Mouse (Mus musculus): ENCODE results near the gene Eva1a.

The Eva1a gene

DNA sequence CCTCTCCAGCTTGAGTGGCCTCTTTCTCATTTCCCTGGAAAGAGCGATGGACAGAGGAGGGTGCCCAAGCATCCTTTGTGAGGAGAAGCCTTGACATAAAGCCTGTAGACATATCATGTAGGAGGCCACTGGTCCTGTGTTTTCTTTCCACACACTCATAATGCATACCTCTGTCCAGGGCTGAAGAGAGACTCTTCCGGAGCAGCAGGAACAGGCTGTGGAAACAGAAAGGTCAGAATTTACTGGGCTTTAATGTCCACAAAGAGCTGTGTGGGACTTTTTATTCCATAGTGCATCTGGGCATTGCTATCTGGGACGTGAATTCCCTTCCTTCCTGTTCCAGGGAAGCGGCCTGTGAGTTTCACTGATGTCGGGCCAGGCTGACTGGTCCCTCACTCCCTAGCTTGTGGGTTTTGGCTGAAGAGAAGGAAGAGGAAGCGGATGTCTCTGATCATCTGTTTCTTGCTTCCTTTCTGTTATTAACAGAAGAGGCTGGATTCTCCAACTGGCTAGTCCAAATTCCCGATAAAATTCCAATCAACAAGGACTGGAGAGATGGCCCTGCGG lies 25.8 kb downstream of the Eva1a start:
- no peak for DNase-seq (ENCODE audit: low spot score in 2 of 2)

DNA sequence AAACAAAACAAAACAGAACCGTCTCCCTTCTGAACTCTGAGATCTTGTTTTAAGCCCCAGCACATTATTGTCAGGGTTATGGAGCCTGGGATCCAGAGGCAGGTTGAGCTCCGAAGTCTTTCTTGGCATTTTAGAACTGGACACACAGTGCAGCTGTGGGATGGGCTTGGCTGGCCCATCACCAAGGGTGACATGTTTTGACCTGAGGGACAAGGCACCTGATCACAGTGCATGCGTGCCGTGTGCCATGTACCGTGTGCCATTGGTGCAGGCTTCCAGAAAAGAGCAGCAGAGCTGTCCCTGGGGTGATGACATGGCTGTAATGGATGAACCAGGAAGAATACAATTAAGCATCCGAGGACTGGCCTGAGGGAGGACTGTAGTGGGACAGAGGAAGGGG lies 29.6 kb downstream of the Eva1a start:
- no peak for DNase-seq (ENCODE audit: low spot score in 2 of 2)

GRCm38 (mm10) chr6:82073011-82073410 lies 32.2 kb downstream of the Eva1a start:
- DNase-seq (ENCODE audit: low spot score in 2 of 2) = peak; percentile 19 to 40

DNA sequence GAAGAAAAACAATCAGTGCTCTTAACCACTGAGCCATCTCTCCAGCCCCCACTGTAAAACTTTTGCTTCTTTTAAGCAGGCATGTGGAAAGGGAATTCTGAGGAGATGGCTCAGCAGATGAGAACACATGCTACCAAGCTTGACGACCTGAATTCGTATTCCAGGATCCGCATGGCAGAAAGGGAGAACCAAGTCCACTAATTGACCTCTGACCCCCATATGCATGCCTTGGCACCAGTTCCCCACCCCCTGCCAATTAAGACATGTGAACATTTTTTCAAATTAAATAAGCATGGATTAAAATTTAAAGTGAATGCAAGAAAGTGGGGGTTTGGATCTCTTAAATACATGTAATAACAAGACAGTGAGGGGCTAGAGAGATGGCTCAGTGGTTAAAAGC lies 32.7 kb downstream of the Eva1a start:
- DNase-seq (ENCODE audit: low spot score in 2 of 2) = no peak

DNA sequence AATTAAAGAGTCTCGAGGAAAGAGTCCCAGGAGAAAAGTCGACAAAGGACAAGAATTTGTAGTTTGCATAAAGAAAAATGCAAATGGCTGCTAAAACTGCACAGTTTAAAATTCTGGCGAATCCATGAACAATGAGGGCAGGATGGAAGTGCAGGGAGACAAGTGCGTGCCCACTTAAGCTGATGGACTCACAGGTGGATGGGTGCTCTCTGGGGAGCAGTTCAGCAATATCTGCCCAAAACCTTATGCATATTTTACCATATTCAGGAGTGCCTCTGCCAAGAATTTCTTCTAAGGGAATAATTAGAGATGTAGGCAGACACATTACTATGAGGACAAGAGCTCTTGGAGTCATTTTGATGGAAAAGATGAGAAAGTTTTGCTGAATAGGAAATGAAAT lies 35.5 kb downstream of the Eva1a start:
- DNase-seq (ENCODE audit: low spot score in 2 of 2) = no peak

DNA sequence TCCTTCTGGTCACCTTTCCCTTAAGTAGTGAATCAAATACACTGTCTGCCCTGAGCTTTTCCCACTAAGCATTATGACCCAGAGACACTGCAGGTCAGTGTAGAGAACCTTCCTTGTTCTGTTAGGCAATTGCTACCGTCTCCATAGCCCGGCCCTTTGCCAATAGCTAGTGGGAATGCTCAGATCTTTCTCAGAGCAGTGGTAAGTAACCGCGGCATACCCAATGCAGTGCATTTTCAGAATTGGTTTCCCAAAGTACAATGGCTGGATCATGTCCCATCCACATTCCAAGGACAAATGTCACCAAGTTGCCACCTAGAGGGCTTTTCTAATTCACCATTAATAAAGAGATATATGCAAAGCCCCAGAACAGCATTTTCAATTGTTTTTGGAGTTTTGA lies 38.0 kb downstream of the Eva1a start:
- DNase-seq (ENCODE audit: low spot score in 2 of 2) = no peak

GRCm38 (mm10) chr6:82083655-82084054 lies 42.8 kb downstream of the Eva1a start:
- no peak for DNase-seq (ENCODE audit: low spot score in 2 of 2)

DNA sequence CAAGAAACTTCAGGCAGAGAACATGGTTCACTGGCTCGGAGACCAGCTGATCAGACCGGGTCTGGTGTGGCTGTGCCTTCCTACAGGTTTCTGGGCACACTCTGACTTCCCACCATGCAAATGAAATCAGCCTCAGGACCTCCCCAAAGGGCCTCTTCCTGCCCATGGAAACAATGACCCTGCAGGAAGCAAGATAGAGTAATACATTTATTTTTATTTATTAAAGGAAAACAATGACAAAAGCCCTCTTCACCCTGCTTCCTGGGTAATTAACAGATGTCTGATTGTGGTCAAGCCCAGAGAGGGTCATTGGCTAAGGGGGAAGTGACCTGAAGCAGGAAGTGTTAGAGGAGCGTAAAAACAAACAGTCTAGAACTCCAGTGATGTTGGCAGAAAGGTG lies 43.4 kb downstream of the Eva1a start:
- no peak for DNase-seq (ENCODE audit: low spot score in 2 of 2)

DNA sequence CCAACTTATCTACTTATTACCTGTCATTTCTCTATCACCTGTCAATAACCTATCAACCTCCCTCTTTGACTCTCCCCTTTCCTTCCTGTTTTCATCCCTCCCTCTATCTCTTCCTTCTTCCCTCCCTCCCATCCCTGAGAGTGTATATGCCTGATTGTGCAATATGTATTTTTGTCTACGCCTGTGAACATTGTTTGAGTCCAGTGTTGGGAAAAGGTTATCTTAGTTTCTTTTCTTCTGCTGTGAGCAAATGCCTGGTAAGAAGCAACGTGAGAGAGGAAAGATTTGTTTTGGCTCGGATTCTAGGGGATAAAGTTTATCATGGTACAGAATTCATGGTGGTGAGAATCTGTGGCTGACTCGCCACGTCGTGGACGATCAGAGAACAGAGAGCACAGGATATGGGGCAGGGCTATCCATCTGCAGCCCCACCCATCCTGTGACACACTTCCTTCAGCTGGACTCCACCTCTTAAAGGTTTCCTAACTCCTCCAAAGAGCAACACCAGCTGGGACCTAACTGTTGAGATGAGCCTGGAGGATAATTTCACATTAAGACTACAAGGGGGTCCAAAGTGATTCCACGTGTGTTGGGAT lies 44.6 kb downstream of the Eva1a start:
- no peak for DNase-seq (ENCODE audit: low spot score in 2 of 2)

- DNase-seq (ENCODE audit: low spot score in 2 of 2) = no peak
These were observed 47.3 kb downstream of the Eva1a start for GRCm38 (mm10) chr6:82088133-82088532.

- no peak for DNase-seq (ENCODE audit: low spot score in 2 of 2)
These were observed 50.9 kb downstream of the Eva1a start for GRCm38 (mm10) chr6:82091773-82092172.

DNA sequence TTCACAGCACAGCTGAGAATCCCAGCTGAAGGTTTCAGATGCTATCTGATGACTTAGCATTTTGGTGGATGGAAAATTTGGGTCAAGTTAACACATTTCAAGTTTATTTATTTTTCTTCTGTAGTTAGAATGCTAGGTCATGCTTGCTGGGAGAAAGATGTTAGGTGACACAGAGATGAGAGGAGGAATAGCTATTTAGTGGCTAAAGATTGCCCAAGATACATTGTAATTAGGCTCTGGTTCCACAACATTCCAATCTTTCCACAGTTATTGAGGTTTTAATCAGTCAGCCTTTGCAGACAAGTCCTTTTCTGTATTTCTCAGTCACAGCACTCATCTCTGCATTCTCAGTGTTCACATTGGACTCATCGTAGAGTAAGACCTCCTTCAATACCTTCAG lies 56.9 kb downstream of the Eva1a start:
- no peak for DNase-seq (ENCODE audit: low spot score in 2 of 2)

GRCm38 (mm10) chr6:82098456-82098855 lies 57.6 kb downstream of the Eva1a start:
- no peak for DNase-seq (ENCODE audit: low spot score in 2 of 2)

DNA sequence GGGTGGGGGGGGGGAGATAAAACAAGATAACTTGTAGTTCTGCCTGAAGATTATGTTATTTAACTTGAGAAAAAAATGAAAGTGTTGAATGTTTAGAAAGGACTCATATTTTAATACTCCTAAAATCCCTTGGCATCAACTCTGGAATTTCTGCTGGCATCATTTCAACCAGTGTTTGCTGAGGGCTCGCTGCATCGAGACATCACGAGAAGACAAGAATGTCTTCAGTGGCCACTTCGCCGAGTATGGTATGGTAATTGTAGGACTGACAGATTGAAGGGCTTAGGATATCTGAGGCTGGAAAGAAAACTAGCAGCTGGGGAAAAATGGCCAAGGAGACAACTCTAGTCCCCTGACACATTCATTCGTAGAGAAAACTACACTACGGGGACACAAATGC lies 69.6 kb downstream of the Eva1a start:
- no peak for DNase-seq (ENCODE audit: low spot score in 2 of 2)

- no peak for DNase-seq (ENCODE audit: low spot score in 2 of 2)
These were observed 70.3 kb downstream of the Eva1a start for GRCm38 (mm10) chr6:82111111-82111510.

GRCm38 (mm10) chr6:82111540-82111939 lies 70.7 kb downstream of the Eva1a start:
- no peak for DNase-seq (ENCODE audit: low spot score in 2 of 2)

- DNase-seq (ENCODE audit: low spot score in 2 of 2) = no peak
These were observed 71.6 kb downstream of the Eva1a start for GRCm38 (mm10) chr6:82112127-82113090.

- DNase-seq (ENCODE audit: low spot score in 2 of 2) = no peak
These were observed 74.6 kb downstream of the Eva1a start for GRCm38 (mm10) chr6:82115335-82115965.

DNA sequence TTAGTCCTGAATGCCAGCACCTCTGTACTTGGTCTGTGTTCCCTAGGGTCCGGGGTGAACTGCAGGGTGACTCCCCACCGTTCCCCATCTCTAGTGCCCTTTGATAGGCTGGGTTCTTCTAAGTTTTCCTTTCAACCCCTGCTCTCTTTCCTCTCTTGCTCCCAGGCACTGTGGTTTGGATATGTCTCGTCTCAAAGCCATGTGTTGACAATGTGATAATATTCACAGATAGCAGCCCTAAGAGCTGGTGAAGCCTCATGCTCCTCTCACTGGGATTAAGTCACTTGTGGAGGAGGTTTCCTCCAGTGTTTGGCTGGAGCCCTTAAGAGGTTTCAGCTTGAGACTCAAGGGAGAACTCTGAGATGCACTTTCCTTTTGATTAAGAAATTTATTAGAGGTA lies 75.3 kb downstream of the Eva1a start:
- no peak for DNase-seq (ENCODE audit: low spot score in 2 of 2)

- no peak for DNase-seq (ENCODE audit: low spot score in 2 of 2)
These were observed 77.0 kb downstream of the Eva1a start for GRCm38 (mm10) chr6:82117871-82118270.

- DNase-seq (ENCODE audit: low spot score in 2 of 2) = peak in 1 of 2 experiments; percentile 60
These were observed 78.7 kb downstream of the Eva1a start for GRCm38 (mm10) chr6:82119322-82120162.

All from left cerebral cortex, adult 9 months (tissue).